Mouse (Mus musculus): ENCODE data around the gene Fanca. TPM values are rescaled to one million over a fixed set of nuclear protein-coding genes. Genes with fewer than 3 reads are reported as not detected.

Gene Fanca
- polyA plus RNA-seq, 1 experiment from 2014 or later = 33.6 TPM

DNA sequence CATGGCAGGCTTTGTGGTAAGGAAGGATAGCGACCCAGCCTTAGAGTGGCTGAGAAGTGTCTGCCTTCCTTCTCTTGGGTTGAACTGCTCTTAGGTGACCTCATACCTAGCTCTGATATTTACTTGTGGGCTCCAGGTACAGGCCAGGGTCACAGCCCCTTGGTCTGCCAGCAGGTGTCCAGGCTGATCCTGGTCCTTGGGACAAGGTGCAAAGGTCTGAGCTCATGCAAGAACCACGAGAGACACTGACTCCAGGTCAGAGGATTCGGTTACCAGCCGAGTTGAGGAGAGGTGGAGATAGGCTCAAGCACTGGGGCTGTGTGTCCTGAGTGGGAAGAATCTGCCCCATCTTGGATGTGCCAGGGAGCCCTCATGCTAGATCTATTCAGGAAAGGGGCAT lies 74.0 kb downstream of the Fanca start:
- Histone ChIP-seq H3K36me3 (ENCODE audit: control insufficient read depth, insufficient read depth, low read length) (peaks cover 54% of the 10 kb centered on the region), H3K27ac (ENCODE audit: low read length) (no peak overlapping the region), H3K27me3 (ENCODE audit: control insufficient read depth, insufficient read depth, low read length) (no peaks in the 10 kb centered on the region), H3K4me1 (ENCODE audit: control insufficient read depth, insufficient read depth, low read length) (no peaks in the 10 kb centered on the region), H3K9ac (replicated peaks; ENCODE audit: low read depth, low read length) (no peak overlapping the region), H3K9me3 (ENCODE audit: control insufficient read depth, low read depth, low read length) (no peaks in the 10 kb centered on the region), H3K4me2 (replicated peaks; ENCODE audit: low read depth, low read length) (no peak overlapping the region), H3K4me3 (ENCODE audit: low read depth, low read length) (no peak overlapping the region)
- 87% methylated on average over 4 of the region's 4 CpGs for whole genome bisulfite sequencing
- ATAC-seq (ENCODE audit: insufficient number of reproducible peaks, insufficient read depth, low FRiP score, low read depth) = no peak

DNA sequence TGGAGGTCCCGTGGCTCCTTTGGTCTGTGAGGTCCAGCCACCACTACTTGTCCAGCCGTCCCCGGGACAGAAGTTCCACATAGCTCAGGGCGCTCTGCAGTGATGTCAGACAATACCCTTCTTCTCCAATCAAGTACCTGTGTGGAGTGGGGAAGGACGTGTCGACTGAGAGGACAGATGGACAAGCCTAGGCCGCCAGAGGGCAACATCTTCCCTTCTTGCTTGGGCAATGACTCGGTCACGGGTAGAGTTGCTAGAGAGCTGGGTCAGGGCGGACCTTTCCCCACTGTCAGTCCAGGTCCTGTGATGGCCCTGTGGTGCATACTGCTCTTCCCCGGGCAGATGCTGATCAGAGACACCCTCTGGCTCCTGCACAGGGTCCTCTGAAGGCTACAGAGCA lies 75.3 kb downstream of the Fanca start:
- H3K36me3 ChIP-seq (ENCODE audit: control insufficient read depth, insufficient read depth, low read length) = peaks cover 45% of the 10 kb centered on the region

DNA sequence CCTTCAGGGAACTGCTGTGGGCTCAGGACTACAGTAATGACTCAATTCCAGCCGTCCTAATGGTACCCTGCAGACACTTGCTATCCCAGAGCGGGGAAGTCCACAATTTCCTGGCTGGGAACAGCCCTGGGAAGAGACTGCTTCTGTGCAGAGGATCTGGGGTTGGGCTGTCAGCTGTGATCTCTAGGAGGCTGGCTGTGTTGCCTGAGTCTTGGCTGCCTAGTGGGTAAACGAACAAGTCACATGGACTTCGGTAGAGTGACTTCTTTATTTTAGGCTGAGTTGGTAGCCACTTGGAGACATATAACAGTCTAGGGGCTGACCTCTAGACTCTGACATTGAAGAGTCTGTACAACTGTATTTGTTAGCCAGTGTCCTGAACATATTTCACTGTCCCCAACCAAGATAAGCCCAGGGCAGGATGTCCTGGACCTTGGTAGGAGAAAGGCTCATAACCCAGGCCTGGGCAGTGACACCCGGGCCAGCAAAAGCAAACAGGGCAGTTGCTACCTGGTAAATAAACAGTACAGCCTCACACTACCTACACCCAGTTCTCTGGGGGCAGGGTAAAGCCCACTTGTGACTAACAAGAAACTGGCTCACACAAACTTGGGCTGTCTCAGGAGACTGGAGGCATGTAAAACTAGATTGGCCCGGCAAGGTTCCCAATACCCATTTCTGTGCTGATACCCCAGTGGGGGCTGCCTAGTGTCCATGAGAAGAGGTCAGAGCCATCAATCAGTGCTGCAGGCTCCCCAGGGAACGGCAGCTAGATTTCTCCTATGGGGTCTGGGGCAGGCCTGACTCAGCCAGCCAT lies 76.1 kb downstream of the Fanca start:
- peaks cover 39% of the 10 kb centered on the region for H3K36me3 ChIP-seq (ENCODE audit: control insufficient read depth, insufficient read depth, low read length)

More for the DNA sequence above, 75.3 kb downstream of the Fanca start:
- no peaks in the 10 kb centered on the region for H3K4me1 ChIP-seq (ENCODE audit: control insufficient read depth, insufficient read depth, low read length)
- ATAC-seq (ENCODE audit: insufficient number of reproducible peaks, insufficient read depth, low FRiP score, low read depth) = no peak
- no peak overlapping the region for H3K9ac ChIP-seq (replicated peaks; ENCODE audit: low read depth, low read length)
- WGBS = 70% methylated on average over 11 of the region's 11 CpGs
- H3K27me3 ChIP-seq (ENCODE audit: control insufficient read depth, insufficient read depth, low read length) = no peaks in the 10 kb centered on the region
- H3K27ac ChIP-seq (ENCODE audit: low read length) = no peak overlapping the region
- H3K4me2 ChIP-seq (replicated peaks; ENCODE audit: low read depth, low read length) = no peak overlapping the region
- H3K4me3 ChIP-seq (ENCODE audit: low read depth, low read length) = no peak overlapping the region
- no peaks in the 10 kb centered on the region for H3K9me3 ChIP-seq (ENCODE audit: control insufficient read depth, low read depth, low read length)

DNA sequence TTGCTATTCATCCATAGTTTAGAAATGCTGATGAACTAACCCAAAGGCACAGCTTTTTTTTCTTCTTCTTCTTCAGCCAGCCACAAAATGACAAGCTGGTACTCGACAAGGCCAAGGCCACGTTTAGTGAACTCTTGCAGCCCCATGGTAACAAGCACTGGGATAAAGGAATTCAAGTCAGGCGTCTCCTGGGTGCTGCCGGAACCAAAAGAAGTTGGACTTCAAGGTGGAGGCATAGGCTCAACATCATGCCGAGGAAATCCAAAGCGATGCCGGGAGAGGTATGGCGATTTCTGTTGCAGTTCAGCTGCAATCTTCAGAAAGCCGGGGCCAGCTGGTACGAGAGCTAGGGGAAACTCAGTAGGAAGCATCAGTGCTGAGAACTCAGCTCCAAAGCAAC lies 79.0 kb downstream of the Fanca start:
- H3K4me2 ChIP-seq (replicated peaks; ENCODE audit: low read depth, low read length) = no peak overlapping the region

More for the DNA sequence above, 76.1 kb downstream of the Fanca start:
- Histone ChIP-seq H3K4me3 (ENCODE audit: low read depth, low read length) (no peak overlapping the region), H3K9me3 (ENCODE audit: control insufficient read depth, low read depth, low read length) (no peaks in the 10 kb centered on the region), H3K9ac (replicated peaks; ENCODE audit: low read depth, low read length) (no peak overlapping the region), H3K4me1 (ENCODE audit: control insufficient read depth, insufficient read depth, low read length) (no peaks in the 10 kb centered on the region), H3K27me3 (ENCODE audit: control insufficient read depth, insufficient read depth, low read length) (no peaks in the 10 kb centered on the region), H3K4me2 (replicated peaks; ENCODE audit: low read depth, low read length) (no peak overlapping the region), H3K27ac (ENCODE audit: low read length) (no peak overlapping the region)
- 77% methylated on average over 7 of the region's 7 CpGs for WGBS
- ATAC-seq (ENCODE audit: insufficient number of reproducible peaks, insufficient read depth, low FRiP score, low read depth) = no peak

DNA sequence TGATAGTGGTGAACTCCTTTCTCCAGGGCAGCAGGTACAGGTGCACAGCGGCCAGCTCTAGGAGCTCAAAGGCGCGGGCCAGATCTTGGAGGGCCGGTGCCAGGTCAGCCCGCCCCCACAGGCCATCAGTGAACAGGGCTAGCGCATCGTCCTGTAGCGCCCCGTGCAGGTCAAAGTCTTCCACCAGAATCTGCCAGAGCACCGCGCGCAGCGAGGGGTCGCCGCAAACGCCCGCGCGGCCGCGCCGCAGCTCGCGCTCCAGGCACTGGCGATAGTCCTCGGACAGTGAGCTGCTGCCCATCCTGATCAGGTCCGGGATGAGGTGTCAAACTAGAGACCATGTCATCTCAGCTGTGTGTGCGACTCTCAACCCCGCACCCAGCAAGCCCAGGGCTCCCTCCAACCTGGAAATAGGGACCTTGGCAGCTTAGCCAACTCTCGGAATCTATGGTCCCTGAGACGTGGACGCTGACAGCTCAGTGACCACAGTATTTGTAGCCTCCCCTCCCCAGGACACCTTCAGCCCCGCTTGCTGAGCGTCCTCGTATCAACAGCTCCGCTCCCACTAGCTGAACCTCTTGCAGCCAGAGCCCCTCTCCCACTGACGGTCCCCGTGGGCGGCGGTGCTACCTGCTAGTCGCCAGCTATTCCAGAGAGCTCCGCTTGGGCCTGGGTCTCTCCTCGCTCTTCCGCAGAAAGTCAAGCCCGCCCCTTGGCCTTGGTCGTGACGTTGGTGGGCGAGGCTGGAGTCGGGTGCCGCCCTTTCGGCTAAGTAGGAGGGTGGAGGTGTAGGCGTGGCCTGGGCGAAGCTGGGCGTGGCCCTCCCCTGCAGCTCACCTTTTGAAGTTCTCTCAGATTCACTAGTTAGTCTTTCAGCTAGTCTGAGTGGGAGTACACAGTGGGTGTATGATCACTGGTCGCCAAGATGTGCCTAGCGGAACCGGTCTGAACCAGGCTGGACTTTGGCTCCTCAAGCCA lies 82.6 kb downstream of the Fanca start, which contains the start of gene Spata2l:
Gene Spata2l (minus strand): TSS at position 714 of the 978 bp plus-strand sequence.
- H3K4me3 ChIP-seq (ENCODE audit: low read depth, low read length) = peak within 1 kb of the TSS; percentile 51
- H3K36me3 ChIP-seq (ENCODE audit: control insufficient read depth, insufficient read depth, low read length) = no peaks in the 10 kb centered on the region
- H3K4me2 ChIP-seq (replicated peaks; ENCODE audit: low read depth, low read length) = peak within 1 kb of the TSS; percentile 97
- H3K4me1 ChIP-seq (ENCODE audit: control insufficient read depth, insufficient read depth, low read length) = peaks cover 9% of the 10 kb centered on the region; the same call in 1 of the 2 replicates
- 2% methylated on average over 57 of the region's 57 CpGs for WGBS
- H3K9ac ChIP-seq (replicated peaks; ENCODE audit: low read depth, low read length) = peak within 1 kb of the TSS; percentile 52
- H3K27ac ChIP-seq (ENCODE audit: low read length) = no peak within 1 kb of the TSS
- ATAC-seq (ENCODE audit: insufficient number of reproducible peaks, insufficient read depth, low FRiP score, low read depth) = peak; percentile 86
- no peaks in the 10 kb centered on the region for H3K27me3 ChIP-seq (ENCODE audit: control insufficient read depth, insufficient read depth, low read length)
- H3K9me3 ChIP-seq (ENCODE audit: control insufficient read depth, low read depth, low read length) = no peaks in the 10 kb centered on the region

More for the DNA sequence above, 79.0 kb downstream of the Fanca start:
- H3K27ac ChIP-seq (ENCODE audit: low read length) = no peak overlapping the region
- H3K4me1 ChIP-seq (ENCODE audit: control insufficient read depth, insufficient read depth, low read length) = peaks cover 9% of the 10 kb centered on the region; the same call in 1 of the 2 replicates
- H3K4me3 ChIP-seq (ENCODE audit: low read depth, low read length) = no peak overlapping the region
- H3K36me3 ChIP-seq (ENCODE audit: control insufficient read depth, insufficient read depth, low read length) = peaks cover 11% of the 10 kb centered on the region
- WGBS = 88% methylated on average over 10 of the region's 10 CpGs
- ATAC-seq (ENCODE audit: insufficient number of reproducible peaks, insufficient read depth, low FRiP score, low read depth) = no peak
- no peak overlapping the region for H3K9ac ChIP-seq (replicated peaks; ENCODE audit: low read depth, low read length)
- no peaks in the 10 kb centered on the region for H3K27me3 ChIP-seq (ENCODE audit: control insufficient read depth, insufficient read depth, low read length)
- H3K9me3 ChIP-seq (ENCODE audit: control insufficient read depth, low read depth, low read length) = no peaks in the 10 kb centered on the region

DNA sequence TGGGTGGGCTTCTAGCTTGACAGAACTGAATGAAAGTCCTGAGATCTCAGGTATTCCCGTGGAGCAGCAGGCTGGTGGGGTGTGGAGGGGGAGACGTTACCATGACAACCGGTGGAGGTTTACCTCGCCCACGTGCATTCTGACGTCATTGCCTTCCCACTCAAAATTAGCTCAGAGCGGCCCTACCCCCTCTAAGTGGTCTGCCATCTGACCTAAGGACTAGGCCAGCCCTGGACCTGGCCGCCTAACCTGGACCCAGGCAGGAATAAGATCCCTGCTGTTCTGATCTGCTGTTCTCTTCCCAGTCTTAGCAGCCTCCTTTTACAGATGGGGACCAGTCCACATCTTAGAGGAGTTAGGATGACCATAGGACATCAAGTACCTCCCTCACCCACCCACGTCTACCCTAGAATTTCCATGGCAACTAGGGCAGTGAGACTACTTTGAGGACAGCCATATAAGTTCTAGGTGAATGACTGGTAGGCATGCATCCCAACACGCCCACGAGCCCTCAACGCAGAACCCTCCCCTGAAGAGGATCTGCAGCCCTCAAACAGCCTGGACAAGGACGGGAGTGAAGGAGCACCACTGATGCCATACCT lies 83.4 kb downstream of the Fanca start:
- Histone ChIP-seq H3K4me3 (ENCODE audit: low read depth, low read length) (peak overlapping the region; percentile 51), H3K27me3 (ENCODE audit: control insufficient read depth, insufficient read depth, low read length) (no peaks in the 10 kb centered on the region), H3K4me1 (ENCODE audit: control insufficient read depth, insufficient read depth, low read length) (peaks cover 9% of the 10 kb centered on the region; the same call in 1 of the 2 replicates), H3K9ac (replicated peaks; ENCODE audit: low read depth, low read length) (peak overlapping the region; percentile 52), H3K36me3 (ENCODE audit: control insufficient read depth, insufficient read depth, low read length) (peaks cover under 1% of the 10 kb centered on the region; the same call in 1 of the 2 replicates), H3K4me2 (replicated peaks; ENCODE audit: low read depth, low read length) (peak overlapping the region; percentile 97), H3K9me3 (ENCODE audit: control insufficient read depth, low read depth, low read length) (no peaks in the 10 kb centered on the region), H3K27ac (ENCODE audit: low read length) (no peak overlapping the region)
- no peak for ATAC-seq (ENCODE audit: insufficient number of reproducible peaks, insufficient read depth, low FRiP score, low read depth)
- WGBS = 29% methylated on average over 13 of the region's 13 CpGs

DNA sequence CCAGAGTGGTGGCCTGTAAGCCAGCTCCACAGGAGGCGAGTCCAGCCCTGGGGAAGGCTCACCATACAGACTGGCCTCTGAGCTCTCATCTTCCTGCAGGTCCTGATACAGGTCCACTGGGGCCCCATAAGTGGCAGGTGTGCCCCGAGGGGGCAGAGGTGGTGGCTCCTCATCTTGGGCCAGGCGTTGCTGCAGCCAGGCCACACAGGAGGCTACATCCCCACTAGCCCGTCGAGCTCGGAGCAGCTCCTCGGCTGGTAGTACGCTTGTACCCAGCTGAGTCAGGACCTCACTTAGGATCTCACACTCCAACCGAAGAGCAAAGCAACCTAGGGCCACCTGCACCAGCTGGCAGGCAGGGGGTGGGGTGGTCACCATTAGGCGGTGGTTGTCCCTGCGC lies 84.6 kb downstream of the Fanca start:
- H3K4me2 ChIP-seq (replicated peaks; ENCODE audit: low read depth, low read length) = no peak overlapping the region
- H3K4me1 ChIP-seq (ENCODE audit: control insufficient read depth, insufficient read depth, low read length) = peaks cover 9% of the 10 kb centered on the region; the same call in 1 of the 2 replicates
- H3K36me3 ChIP-seq (ENCODE audit: control insufficient read depth, insufficient read depth, low read length) = peaks cover 7% of the 10 kb centered on the region; the same call in 1 of the 2 replicates
- no peak overlapping the region for H3K9ac ChIP-seq (replicated peaks; ENCODE audit: low read depth, low read length)
- no peak for ATAC-seq (ENCODE audit: insufficient number of reproducible peaks, insufficient read depth, low FRiP score, low read depth)
- no peak overlapping the region for H3K27ac ChIP-seq (ENCODE audit: low read length)
- no peak overlapping the region for H3K4me3 ChIP-seq (ENCODE audit: low read depth, low read length)
- no peaks in the 10 kb centered on the region for H3K9me3 ChIP-seq (ENCODE audit: control insufficient read depth, low read depth, low read length)
- 74% methylated on average over 11 of the region's 11 CpGs for WGBS
- no peaks in the 10 kb centered on the region for H3K27me3 ChIP-seq (ENCODE audit: control insufficient read depth, insufficient read depth, low read length)

DNA sequence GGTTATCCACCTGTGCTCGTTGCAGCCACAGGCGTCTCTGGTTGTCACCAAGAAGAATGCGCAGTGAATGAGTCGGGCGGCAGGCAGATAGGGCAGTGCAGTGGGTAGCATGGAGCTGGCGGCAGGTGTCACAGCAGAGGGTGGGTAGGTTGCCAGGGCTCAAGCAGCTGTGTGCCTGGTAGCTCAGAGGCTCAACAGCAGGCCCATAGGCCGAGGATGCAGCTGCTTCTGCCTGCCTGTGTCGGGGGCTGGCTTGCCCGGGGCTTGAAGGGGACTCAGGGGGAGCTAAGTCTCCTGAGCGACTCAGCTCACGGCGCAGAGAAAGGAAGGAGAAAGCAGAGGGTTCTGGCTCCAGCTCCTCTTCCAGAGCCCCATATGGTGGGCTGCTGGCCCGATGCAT lies 85.1 kb downstream of the Fanca start:
- Histone ChIP-seq H3K9ac (replicated peaks; ENCODE audit: low read depth, low read length) (no peak overlapping the region), H3K9me3 (ENCODE audit: control insufficient read depth, low read depth, low read length) (no peaks in the 10 kb centered on the region), H3K36me3 (ENCODE audit: control insufficient read depth, insufficient read depth, low read length) (peaks cover 12% of the 10 kb centered on the region; the same call in 1 of the 2 replicates), H3K4me2 (replicated peaks; ENCODE audit: low read depth, low read length) (no peak overlapping the region), H3K4me1 (ENCODE audit: control insufficient read depth, insufficient read depth, low read length) (peaks cover 9% of the 10 kb centered on the region; the same call in 1 of the 2 replicates), H3K27me3 (ENCODE audit: control insufficient read depth, insufficient read depth, low read length) (no peaks in the 10 kb centered on the region), H3K27ac (ENCODE audit: low read length) (no peak overlapping the region), H3K4me3 (ENCODE audit: low read depth, low read length) (no peak overlapping the region)
- 60% methylated on average over 13 of the region's 13 CpGs for WGBS
- no peak for ATAC-seq (ENCODE audit: insufficient number of reproducible peaks, insufficient read depth, low FRiP score, low read depth)

All from stomach, embryonic 14.5 days (tissue).